Comparison of ENCODE assay signal across 13 mouse cellular contexts in genomic region chr5:23874457-23874856, GRCm38 (mm10). TPM values are rescaled to one million over a fixed set of nuclear protein-coding genes. Genes with fewer than 3 reads are reported as not detected.
DNase-seq lines count a peak whose midpoint lies in the region; ATAC-seq and TF ChIP-seq lines count a peak whose summit lies in the region.
"Had no signal": no experiment of that assay in that cellular context is flagged by ENCODE, and none has a peak within 500 bp of the region (broad histone marks: within the 10 kb centered on the region; RNA-seq: fewer than 3 reads in every experiment).

No protein-coding gene starts in this region.

- no peaks in the 10 kb centered on the region for H3K9me3 ChIP-seq in G1E (replicated peaks)
- H3K9me3 ChIP-seq: embryonic facial prominence, embryonic 13.5 days; kidney, embryonic 15.5 days; limb, embryonic 13.5 days had no signal

- peaks cover 45% of the 10 kb centered on the region for H3K27me3 ChIP-seq in G1E (ENCODE audit: insufficient read depth, low read length)
- no peaks in the 10 kb centered on the region for H3K27me3 ChIP-seq in small intestine, adult 2 months (ENCODE audit: control insufficient read depth, insufficient read depth, low read length)
- H3K27me3 ChIP-seq: embryonic facial prominence, embryonic 13.5 days; kidney, embryonic 15.5 days; limb, embryonic 13.5 days had no signal

- peak overlapping the region; percentile 17 for H3K4me3 ChIP-seq in G1E (ENCODE audit: low read depth, low read length)
- H3K4me3 ChIP-seq in bone marrow, adult 2 months (replicated peaks; ENCODE audit: control insufficient read depth, low read depth, low read length): peak overlapping the region; percentile 29
- peak overlapping the region; percentile 27 for H3K4me3 ChIP-seq in small intestine, adult 2 months (ENCODE audit: low read depth, low read length)
- H3K4me3 ChIP-seq: embryonic facial prominence, embryonic 13.5 days; kidney, embryonic 15.5 days; limb, embryonic 13.5 days had no signal

- peaks cover 8% of the 10 kb centered on the region for H3K4me1 ChIP-seq in G1E (ENCODE audit: insufficient read depth, low read depth, low read length)
- peaks cover 4% of the 10 kb centered on the region for H3K4me1 ChIP-seq in bone marrow, adult 2 months (ENCODE audit: control insufficient read depth, insufficient read depth, low read length)
- peaks cover 7% of the 10 kb centered on the region for H3K4me1 ChIP-seq in small intestine, adult 2 months (ENCODE audit: control insufficient read depth, insufficient read depth, insufficient read length, low read length)
- H3K4me1 ChIP-seq: embryonic facial prominence, embryonic 13.5 days; kidney, embryonic 15.5 days; limb, embryonic 13.5 days had no signal

- intact Hi-C loops in left cerebral cortex, postnatal 25 days (cut with DNase I): no loop called here

- peak overlapping the region; percentile 72 for H3K27ac ChIP-seq in bone marrow, adult 2 months (ENCODE audit: control insufficient read depth, insufficient read depth, low read depth, low read length, poor library complexity)
- H3K27ac ChIP-seq in small intestine, adult 2 months (ENCODE audit: insufficient read depth, low read depth, low read length): peak overlapping the region; percentile 52; the same call in 1 of the 2 replicates
- H3K27ac ChIP-seq: embryonic facial prominence, embryonic 13.5 days; kidney, embryonic 15.5 days; limb, embryonic 13.5 days had no signal

- 26% methylated on average over 5 of the region's 5 CpGs for WGBS in bone marrow, adult 2 months
- 25% methylated on average over 5 of the region's 5 CpGs for WGBS in small intestine, adult 2 months

- TF ChIP-seq POLR2A in bone marrow, adult 2 months (IDR thresholded peaks at IDR 0.05; ENCODE audit: borderline replicate concordance, control insufficient read depth, low read depth, low read length): no peak
- no peak for TF ChIP-seq POLR2A in small intestine, adult 2 months (IDR thresholded peaks at IDR 0.05; ENCODE audit: low read depth, low read length)

- H3K36me3 ChIP-seq in G1E (replicated peaks): no peaks in the 10 kb centered on the region
- no peaks in the 10 kb centered on the region for H3K36me3 ChIP-seq in small intestine, adult 2 months (ENCODE audit: control insufficient read depth, insufficient read depth, low read length)
- H3K36me3 ChIP-seq: embryonic facial prominence, embryonic 13.5 days; kidney, embryonic 15.5 days; limb, embryonic 13.5 days had no signal

- DNase-seq in G1E (ENCODE audit: low spot score): no peak
- DNase-seq in heart, postnatal 4 days: peak; percentile 50
- no peak for DNase-seq in adipocyte (ENCODE audit: low spot score)
- DNase-seq in right cerebral cortex, postnatal 14 days: no peak
- no peak for DNase-seq in left cerebral cortex, postnatal 25 days (ENCODE audit: low spot score in 2 of 2)
- DNase-seq: cerebellum, adult 18-20 months; gastrocnemius, postnatal 36 days; midbrain, embryonic 14.5 days had no signal

- no peak for TF ChIP-seq CTCF in G1E (IDR thresholded peaks at IDR 0.05; ENCODE audit: low read depth, low read length)
- no peak for TF ChIP-seq CTCF in bone marrow, adult 2 months (IDR thresholded peaks at IDR 0.05; ENCODE audit: control insufficient read depth, insufficient read depth, low read length)
- TF ChIP-seq CTCF in small intestine, adult 2 months (IDR thresholded peaks at IDR 0.05; ENCODE audit: extremely low read depth, insufficient read length, insufficient replicate concordance, low read depth, low read length): no peak

- ATAC-seq in G1E (ENCODE audit: extremely low read depth, insufficient number of reproducible peaks, low FRiP score, poor library complexity, severe bottlenecking): no peak

RNA-seq across cellular contexts. Expression of gene Tomm7, which starts 30.5 kb away (rescaled TPM):
- total RNA-seq in G1E (2014; fragmentation: Nextera tagmentation) (7.8 and 12.3 TPM in 2 replicates), G1E (2017) (343 and 366 TPM in 2 replicates)
- 6.0 and 22.3 TPM in 2 replicates for polyA plus RNA-seq in G1E (2012)
- 42.3 and 61.4 TPM in 2 replicates for polyA plus RNA-seq in bone marrow, adult 2 months (2011; ENCODE audit: insufficient read depth, insufficient read length, low replicate concordance, missing spikeins)
- 10 to 100 TPM; 85.6 to 96.9 TPM for total RNA-seq in heart, postnatal 4 days (2021)
- polyA plus RNA-seq in small intestine, adult 2 months (2012; rRNA removed): 4.0 and 10.7 TPM in 2 replicates
- total RNA-seq in left cerebral cortex, postnatal 25 days (2021): 10 to 100 TPM; 82.3 to 88.1 TPM
